Mouse (Mus musculus) gastrocnemius, postnatal 10 days (tissue): Measurements from ENCODE around the gene Olfr1042. TPM values are rescaled to one million over a fixed set of nuclear protein-coding genes. Genes with fewer than 3 reads are reported as not detected.
"Not testable (repeated sequence)": the region's sequence is repeated elsewhere in the genome, so short reads cannot be mapped to it uniquely, and the experiment has no call there.

Experiments used
- DNase-seq: peaks from one replicate; pipeline ENCODE4 v3.0.0; 2021; ENCODE audit warnings: mixed read lengths
- long read RNA-seq, 2 experiments: library from polyadenylated mRNA; stranded (forward); transcript quantifications; one replicate each; pipeline ENCODE4 v2.0.0; 2021
- total RNA-seq, 2 experiments: library from RNA; stranded (reverse); gene quantifications; 2 replicates each; pipeline ENCODE4 v1.2.3; 2021

Olfr1042 gene
- total RNA-seq: not detected
- long read RNA-seq, experiment 1: 0 reads
- long read RNA-seq, experiment 2: 0 reads

DNA sequence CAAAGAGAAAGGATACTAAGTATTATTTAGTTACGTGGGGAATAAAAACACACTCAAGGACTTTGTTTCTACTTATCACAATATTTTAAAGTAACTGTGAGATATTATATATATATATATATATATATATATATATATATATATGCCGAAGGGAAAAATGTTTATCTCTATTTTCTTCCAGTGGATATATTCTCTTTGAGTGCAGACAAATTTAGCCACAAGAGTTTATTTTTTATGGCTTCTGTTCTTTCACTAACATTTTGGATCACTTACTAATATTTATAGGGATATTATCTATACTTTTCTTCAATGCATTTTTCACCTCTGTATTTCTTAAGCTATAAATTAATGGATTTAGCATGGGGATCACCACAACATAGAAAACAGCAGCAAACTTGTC, at the start of gene Olfr1042:
Gene Olfr1042 (minus strand): TSS at position 101 of the 400 bp plus-strand sequence.
- DNase-seq: no peak

DNA sequence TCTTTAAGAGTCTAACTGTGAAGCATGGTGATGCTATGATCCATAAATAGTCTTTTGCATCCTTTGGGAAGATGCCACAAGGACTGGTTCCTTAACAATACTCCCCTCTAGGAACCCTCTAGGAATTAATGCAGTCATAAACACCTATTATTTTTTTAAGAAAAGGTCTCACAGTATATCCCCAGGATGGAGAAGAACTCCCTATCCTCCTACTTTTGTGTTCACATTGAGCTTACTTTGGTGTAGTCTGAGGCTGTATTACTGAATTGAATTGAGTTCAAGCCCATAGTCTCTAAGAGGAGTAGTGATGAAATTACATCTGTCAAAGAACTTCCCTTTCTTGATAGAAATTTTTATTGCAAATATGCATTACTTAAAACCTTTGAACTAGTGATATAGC, 41.3 kb upstream of the Olfr1042 start, which contains the start of gene Olfr1045:
Gene Olfr1045 (minus strand): TSS at position 101 of the 400 bp plus-strand sequence.
- no peak for DNase-seq

DNA sequence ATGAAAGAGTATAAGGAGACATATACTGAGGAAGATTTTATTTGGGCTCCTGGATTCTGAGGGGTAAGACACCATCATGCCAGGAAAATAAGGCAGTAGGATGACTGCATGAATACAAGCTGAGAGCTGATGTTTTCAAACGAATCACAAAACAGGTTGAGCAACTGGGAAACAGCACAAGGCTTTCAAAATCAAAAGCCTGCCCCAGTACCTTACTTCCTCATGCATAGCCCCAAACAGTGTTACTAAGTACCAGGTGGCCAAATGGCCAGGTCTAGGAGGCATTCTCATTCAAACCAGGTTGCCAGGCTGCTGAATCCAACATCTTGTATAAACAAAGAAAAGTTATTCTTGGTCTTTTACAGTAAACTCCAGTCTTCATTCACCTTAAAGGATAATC, 34.2 kb upstream of the Olfr1042 start:
- DNase-seq: no peak

GRCm38 (mm10) chr2:86185583-86185982, 23.9 kb upstream of the Olfr1042 start, which contains the start of gene Olfr52:
Olfr52 (minus strand) TSS chr2:86185683.
- DNase-seq: no peak

DNA sequence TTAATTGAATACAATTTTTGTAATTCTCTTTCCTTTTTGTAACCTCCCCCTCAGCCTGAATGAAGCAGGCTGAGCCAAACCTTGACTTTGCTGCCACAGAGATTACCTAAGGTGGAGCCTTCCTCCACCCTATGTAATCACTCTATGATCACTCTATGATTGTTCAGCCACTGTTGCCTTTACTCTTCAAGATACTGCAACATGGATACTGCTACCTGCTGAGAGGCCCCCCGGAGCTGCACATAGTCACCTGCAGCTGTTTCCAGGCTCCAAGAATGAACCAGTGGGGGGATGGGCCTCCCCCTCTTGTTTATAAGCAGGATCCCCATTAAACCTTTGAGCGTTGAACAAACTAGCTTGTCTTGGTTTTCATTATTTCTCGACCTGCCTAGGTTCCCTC, 18.3 kb upstream of the Olfr1042 start:
- DNase-seq: no peak

DNA sequence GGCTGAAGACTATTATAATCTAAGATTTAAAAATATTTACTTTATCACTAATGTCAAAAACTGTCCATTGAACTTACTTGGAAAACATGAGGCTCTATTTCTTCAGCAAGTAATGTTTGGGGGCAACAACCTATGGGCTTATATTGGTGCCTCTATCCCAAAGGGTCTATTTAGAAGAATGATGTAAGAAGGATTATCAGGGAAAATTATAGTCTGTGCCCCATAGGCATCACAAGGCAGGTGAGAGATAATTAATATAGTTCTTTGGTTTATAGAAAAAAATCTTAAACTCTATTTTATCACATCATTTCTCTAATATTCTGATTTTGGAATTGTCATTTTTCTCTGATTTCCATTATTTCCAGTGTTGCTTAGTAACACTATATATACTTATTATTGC, 16.1 kb upstream of the Olfr1042 start, which contains the start of gene Olfr1044:
Gene Olfr1044 (minus strand): TSS at position 101 of the 400 bp plus-strand sequence.
- no peak for DNase-seq

DNA sequence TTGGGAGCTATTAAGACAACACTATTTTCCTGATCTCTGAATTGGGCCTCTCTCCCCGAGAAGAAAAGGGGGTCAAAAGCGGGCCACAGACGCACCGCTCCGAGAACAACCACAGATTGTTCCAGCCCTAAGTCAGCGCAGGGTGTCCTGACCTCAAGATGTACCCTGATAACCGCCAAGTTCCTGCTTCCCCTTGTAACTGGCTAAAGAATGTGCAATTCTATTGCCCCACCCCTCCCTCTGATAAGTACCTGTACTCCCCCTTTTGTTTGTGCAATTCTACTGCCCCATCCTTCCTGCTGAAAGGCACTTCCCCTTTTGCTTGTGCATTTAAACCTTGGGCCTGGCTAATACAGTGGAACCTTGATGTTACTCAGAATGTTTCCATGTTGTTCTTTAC, 13.8 kb upstream of the Olfr1042 start:
- not testable (repeated sequence) for DNase-seq

GRCm38 (mm10) chr2:86167422-86167821, 5.8 kb upstream of the Olfr1042 start, which contains the start of gene Olfr1043:
Olfr1043 (minus strand) TSS chr2:86167522.
- DNase-seq: no peak

DNA sequence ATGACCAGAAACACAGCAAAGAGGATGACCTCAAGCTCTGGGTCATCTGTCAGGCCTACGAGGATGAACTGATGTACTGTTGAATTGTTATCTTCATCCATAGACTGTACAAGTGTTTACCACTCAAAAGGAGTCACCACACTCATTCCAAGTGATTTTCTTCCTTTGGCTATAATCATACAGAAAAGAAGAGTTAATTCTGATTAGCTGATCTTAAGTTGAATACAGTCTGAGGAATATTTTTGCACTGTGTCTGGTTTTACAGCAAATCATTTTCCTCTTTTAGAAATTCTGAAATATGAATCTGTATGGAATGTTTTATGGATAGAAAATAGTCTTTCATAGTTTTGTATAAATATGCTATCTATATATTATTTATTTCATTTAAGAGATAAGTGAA, 15.0 kb downstream of the Olfr1042 start, which contains the start of gene Olfr1040:
Gene Olfr1040 (minus strand): TSS at position 101 of the 400 bp plus-strand sequence.
- no peak for DNase-seq

DNA sequence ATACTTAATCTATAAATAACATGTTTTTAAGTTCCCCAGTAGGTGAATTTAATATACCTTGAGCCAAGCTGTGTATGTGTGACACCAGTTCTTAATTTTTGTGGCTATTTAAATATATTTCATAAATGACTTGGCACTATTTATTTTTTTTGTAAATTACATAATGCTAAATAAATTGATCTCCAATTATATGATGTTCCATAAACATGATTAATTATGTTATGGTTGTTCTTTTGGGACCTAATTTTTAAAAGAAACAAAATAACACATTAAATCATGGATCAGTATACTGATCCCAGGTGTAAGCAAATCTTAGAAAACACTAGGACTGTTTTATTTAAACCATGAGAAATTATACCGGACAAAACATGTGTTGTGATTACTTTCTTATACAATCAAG, 25.8 kb downstream of the Olfr1042 start, which contains the start of gene Olfr1039:
Gene Olfr1039 (minus strand): TSS at position 101 of the 400 bp plus-strand sequence.
- DNase-seq: no peak

Other genes starting within 250 kb of the Olfr1042 start
- not detected for gene Olfr1025-ps1, start 246.6 kb downstream of the Olfr1042 start, total RNA-seq
- not detected for gene Olfr1026, start 240.3 kb downstream of the Olfr1042 start, total RNA-seq
- not detected for gene Olfr1028, start 211.4 kb downstream of the Olfr1042 start, total RNA-seq
- not detected for gene Olfr1029, start 187.9 kb downstream of the Olfr1042 start, total RNA-seq
- gene Olfr1030, start 182.6 kb downstream of the Olfr1042 start, total RNA-seq: not detected
- gene Olfr1031, start 171.5 kb downstream of the Olfr1042 start, total RNA-seq: not detected
- gene Olfr1032, start 156.3 kb downstream of the Olfr1042 start, total RNA-seq: not detected
- under 1 TPM; 0.09 to 0.45 TPM for gene Olfr1033, start 141.2 kb downstream of the Olfr1042 start, total RNA-seq
- gene Olfr1034, start 116.0 kb downstream of the Olfr1042 start, total RNA-seq: not detected
- not detected for gene Olfr1036, start 87.8 kb downstream of the Olfr1042 start, total RNA-seq
- not detected for gene Olfr1037, start 74.5 kb downstream of the Olfr1042 start, total RNA-seq
- not detected for gene Olfr1039, start 25.9 kb downstream of the Olfr1042 start, total RNA-seq
- not detected for gene Olfr1040, start 15.1 kb downstream of the Olfr1042 start, total RNA-seq
- gene Olfr1043, start 5.7 kb upstream of the Olfr1042 start, total RNA-seq: not detected
- gene Olfr1044, start 16.0 kb upstream of the Olfr1042 start, total RNA-seq: not detected
- not detected for gene Olfr52, start 23.8 kb upstream of the Olfr1042 start, total RNA-seq
- not detected for gene Olfr1045, start 41.2 kb upstream of the Olfr1042 start, total RNA-seq
- not detected for gene Olfr1046, start 57.5 kb upstream of the Olfr1042 start, total RNA-seq
- not detected for gene Olfr1047, start 69.6 kb upstream of the Olfr1042 start, total RNA-seq
- gene Olfr1048, start 78.5 kb upstream of the Olfr1042 start, total RNA-seq: not detected
- not detected for gene Olfr1049, start 96.5 kb upstream of the Olfr1042 start, total RNA-seq
- not detected for gene Olfr1051, start 117.2 kb upstream of the Olfr1042 start, total RNA-seq
- not detected for gene Olfr1052, start 130.6 kb upstream of the Olfr1042 start, total RNA-seq
- gene Olfr1053, start 153.4 kb upstream of the Olfr1042 start, total RNA-seq: not detected
- not detected for gene Olfr1054, start 173.6 kb upstream of the Olfr1042 start, total RNA-seq
- gene Olfr1055, start 188.4 kb upstream of the Olfr1042 start, total RNA-seq: not detected
- gene Olfr1056, start 200.6 kb upstream of the Olfr1042 start, total RNA-seq: not detected
- not detected for gene Olfr1057, start 216.6 kb upstream of the Olfr1042 start, total RNA-seq
- gene Olfr1058, start 226.7 kb upstream of the Olfr1042 start, total RNA-seq: not detected